Mouse (Mus musculus) megakaryocyte progenitor cell, adult 5-6 weeks (primary cell): ENCODE results near the gene Irs2. TPM values are rescaled to one million over a fixed set of nuclear protein-coding genes. Genes with fewer than 3 reads are reported as not detected.

Experiments
- ATAC-seq: replicated peaks from 2 replicates; pipeline ENCODE4 v1.8.0; 2016; ENCODE audit warnings: mild to moderate bottlenecking, moderate TSS enrichment, inconsistent platforms; ENCODE audit not compliant: poor library complexity
- total RNA-seq, 2 experiments: library from RNA; stranded (forward) in 1 of 2; stranded (reverse) in 1 of 2; fragments of 157-497, 149-512 nt in 1 of 2; fragments of 200-1000 nt in 1 of 2; gene quantifications; 2 replicates each; pipeline versions ENCODE4 v1.2.3 to v1.2.4; 2015 to 2017

Irs2 gene
- total RNA-seq, 2 experiments from 2014 or later, result 4.6 to 4.9 TPM

DNA sequence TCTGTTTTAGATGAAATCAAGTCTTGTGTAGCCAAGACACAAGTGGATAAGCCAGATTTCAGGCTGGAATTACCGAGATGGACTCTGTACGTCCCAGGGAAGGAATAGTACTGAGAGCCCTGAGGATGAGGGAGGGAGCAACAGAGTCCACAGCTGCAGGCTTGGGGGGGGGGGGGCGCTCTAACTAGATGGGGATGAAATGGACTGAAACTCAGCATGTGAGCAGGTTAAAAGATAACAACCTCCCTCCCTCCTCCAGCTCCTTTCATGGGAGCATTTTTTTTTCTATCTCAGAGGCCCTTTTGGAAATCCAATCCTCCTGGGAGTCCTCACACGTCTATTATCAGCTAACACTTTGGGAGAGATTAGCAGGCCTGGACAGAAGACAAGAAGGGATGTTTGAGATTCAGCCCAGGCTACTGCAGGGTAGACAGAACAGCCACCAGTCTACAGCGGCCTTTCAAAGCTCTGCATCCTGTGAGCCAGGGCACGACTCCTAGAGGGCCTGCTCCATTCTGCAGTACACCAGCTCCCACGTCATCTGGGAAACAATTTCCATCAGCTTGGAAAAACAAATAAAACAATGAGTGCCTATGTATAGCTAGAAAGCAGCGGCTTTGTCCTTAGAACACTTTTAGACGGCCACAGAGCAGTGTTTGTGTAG, 50.8 kb downstream of the Irs2 start:
- no peak for ATAC-seq

DNA sequence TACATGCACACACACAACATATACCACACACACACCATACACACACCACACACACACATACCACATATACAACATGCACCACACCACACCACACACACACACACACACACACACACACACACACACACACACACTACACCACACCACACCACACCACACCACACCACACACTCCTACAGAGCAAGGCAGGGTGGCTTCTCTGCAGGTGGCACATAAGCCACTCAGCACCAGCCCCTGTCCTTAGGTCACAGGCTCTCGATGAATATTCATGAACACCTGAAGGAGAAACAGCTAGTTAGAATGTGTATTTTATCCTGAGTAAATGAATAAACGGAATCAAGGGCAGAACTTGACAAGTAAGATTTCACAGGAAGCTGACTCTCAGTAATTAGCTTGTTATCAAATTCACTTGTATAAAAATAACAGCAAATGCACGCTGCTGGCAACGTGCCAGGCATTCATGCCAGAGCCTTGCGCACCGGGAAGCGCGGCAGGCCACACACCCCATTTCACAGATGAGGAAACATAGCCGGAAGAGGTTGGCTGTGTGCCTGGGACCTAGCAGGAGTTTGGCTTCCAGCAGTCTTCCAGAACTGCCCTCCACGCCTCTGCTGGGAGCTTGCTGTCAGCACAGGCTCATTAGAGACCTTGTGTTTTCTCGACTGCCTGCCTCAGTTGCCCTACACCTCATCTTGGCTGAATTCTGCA, 54.8 kb downstream of the Irs2 start:
- peak; percentile 73 for ATAC-seq

DNA sequence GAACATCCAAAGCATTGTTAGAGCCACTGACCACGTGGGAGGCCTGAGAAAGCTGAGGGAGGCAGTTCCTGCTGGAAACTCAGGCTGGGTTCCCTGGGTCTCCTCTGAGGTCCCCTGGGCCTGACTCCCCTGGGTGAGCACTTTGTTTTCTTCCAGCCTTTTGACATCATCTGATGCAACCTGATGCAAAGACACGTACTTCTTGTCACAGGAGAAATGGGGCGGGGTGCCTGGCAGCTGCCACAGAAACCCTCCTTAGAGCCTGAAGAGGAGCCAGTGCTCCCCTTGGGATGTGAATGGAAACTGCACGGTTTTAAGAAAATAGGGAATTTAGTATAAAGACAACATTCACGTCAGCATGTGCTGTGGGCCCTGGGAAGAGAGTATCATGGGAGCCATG, 55.6 kb downstream of the Irs2 start:
- ATAC-seq, result no peak

DNA sequence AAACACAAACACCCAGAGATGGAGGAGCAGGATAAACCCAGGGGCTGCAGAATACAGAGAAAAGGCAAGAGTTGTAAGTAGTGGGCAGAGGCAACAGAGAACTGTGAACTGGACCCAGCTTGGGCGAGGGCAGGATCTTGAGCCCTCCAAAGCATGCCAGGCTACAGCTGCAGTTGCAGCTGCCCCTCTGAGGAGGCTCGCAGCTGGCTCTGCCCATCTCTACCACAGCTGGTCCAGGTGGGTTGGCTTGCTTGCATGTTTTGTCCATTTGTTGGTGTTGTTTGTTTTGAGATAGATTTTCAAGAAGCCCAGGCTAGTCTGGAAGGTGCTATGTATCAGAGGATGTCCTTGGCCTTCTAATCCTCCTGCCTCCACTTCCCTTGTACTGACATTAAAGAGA, 56.0 kb downstream of the Irs2 start:
- ATAC-seq, result no peak

DNA sequence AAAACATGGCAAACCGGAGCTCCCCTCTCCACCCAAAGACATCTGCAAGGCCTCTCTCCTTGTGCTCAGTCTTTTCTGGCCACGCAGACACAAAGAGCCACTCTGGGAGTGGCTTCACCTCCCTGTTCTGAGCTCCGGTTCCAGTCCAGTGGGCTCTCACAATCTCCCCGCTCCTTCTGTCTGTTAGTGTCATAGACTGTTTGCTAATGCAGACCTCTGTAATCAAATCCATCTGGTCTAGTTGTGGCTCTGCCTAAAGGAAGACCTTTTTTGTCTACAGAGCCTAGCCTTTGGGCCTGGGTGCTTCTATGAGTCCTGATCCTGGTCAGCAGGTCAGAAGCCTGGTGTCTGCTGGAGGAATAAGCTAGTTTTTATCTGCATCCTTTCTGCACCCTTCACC, 56.7 kb downstream of the Irs2 start:
- no peak for ATAC-seq

DNA sequence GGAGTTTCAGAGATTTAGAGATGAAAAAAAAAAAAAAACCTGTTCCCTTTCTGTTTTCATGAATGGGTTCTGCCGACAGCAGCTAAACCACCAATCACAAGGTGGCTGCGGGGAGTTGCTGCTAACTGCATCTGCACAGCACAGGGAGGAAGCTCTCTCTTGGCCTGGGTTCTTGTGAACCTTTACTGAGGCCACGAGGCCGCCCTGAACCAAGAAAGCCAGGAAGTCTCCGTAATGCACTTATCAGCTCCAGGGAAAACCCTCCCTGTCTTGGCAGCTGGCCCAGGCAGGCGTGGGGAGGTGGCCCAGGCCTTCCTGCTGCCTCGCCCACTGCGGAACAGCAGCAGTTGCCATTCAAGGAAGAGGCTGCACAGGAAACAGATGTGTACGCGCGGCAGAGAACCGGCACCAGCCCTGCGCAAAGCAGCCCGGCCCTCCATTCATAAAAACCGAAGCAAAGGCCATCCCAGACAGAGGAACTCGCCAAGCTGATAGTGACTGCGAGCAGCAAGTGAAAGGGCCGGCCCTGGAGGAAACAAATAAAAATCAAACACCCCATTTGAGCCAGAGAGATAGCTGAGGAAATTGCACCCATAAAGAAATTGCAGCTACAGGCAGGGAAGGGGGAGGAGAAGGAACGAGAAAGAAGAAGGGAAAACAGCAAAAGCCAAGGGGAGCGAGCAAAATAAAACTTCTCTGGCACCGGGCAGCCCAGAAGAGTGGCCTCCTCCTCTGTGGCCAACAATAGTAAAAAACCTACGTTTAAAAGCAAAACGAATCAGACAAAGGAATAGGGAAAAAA, 62.1 kb downstream of the Irs2 start:
- ATAC-seq, result peak; percentile 93

DNA sequence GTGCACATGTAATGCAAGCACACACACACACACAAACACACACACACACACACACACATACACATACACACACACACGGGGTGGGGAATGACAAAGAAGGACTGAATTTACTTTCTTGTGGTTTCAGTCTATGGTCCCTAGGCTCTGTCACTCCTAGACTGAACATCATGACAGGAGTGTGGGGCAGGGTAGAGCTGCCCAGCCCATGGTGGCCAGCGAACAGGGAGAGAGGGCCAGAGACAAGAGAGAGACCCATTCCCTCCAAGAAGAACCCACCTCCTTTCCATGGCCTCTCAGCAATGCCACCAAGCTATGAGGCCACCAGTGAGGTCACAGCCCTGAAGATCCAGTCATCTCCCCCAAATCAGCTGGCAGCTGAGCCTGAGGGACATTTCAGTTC, 62.8 kb downstream of the Irs2 start:
- no peak for ATAC-seq

DNA sequence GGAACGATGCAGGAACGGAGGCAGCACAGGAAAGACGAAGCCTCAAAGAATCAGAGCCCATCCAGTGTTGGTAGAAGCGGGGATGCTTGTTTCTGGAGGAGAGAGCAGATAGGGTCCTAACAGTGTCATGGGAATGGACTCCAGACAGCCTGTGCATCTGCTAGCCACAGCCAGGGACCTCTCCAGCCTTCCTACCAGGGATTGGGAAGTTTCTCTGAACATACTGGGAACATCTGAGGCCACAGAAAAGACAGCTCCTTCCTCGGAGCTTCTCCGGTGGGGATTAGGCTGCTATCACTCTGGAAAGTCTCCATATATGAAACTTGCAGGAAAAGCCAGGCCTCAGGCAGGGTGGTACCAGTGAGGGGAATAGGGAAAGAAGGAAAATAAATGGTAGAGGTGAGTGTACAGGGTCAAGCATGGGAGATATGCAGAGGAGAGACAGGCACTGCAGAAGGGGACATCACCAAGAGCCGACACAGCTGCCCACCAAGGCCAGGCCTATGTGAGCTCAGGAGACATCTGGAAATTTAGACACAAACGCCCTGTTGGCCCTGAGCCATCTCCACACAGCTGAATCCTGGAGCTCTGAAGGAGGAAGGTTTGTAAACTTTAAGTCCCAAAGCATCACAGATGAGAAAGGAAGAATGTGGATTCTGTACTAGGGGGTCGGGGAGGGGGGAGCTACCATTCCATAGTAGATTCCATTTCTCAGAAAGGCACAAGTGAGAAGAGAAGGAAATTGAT, 64.8 kb downstream of the Irs2 start:
- no peak for ATAC-seq

DNA sequence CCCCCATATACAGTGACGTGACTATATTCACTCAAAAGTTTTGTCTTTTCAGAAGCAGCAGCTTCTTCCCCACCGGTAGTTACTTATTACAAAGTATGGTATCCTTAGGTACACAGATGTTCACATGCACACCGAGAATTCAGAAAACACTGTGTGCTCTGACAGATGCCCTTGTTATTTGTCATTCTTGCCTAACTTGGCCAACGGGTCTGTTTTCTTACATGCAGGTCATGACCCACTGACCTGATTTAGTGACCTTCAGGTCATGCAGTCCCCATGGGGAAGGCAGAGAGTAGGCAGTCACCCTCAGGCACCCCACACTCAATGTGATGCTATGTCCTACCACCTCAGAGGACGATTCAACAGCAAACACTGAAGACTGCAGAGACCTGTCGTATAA, 68.4 kb downstream of the Irs2 start:
- ATAC-seq, result no peak

DNA sequence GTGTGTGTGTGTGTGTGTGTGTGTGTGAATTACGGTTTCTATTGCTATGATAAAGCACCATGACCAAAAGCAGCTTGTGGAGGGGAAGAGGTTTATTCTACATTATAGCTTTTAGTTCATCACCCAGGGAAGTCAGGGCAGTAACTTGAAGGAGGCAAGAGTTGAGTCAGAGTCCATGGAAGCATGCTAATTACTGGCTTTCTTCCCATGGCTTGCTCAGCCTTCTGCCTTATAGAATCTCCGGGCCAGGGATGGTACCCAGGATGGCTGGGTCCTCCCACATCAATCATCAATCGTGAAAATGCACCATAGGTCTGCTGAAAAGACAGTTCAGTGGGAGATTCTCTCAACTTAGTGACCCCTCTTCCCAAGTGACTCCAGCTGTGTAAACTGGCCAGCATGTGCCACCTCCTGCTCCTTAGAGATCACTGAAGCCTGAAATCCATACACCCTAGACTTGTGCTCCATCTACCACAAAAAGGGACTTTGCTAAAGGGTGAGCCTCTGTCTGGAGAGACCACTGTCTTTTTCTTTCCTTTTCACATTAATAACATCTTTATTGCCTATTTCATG, 69.0 kb downstream of the Irs2 start:
- ATAC-seq, result no peak

DNA sequence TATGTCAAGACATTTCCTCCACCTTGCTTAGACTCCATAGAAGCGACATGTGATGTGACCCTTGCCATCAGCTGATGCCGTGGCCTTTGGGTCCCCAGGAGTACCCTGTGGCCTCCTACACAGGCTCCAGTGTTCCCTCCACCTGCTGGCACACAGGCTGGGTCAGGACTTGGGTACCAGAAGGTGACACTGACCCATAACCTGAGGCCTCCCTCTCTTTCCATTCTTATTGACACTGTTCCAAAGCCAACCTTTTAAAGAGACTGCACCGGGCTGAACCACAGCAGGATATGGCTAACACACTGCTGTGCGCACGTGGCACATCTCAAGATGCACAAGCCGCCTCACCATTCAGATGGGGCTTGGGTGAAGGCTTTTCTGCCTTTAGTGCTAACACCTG, 70.0 kb downstream of the Irs2 start:
- no peak for ATAC-seq

DNA sequence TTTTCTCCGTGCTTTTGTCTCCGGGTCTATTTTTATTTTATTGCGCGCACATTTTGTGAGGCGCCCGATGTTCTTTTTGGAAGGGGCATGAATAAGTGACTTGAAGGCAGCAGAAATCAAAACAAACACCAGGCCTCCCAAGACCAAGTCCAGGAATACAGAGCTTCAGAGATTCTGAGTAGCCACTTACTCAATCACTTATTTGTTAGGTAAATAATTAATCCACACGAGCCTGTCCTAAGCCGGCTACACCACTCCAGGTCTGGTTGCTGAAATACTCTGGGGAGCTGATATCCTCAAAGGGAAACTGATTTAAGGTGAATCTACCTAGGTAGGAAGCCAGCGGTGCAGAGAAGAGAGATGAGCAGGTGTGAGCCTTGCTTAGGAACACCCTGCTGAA, 71.6 kb downstream of the Irs2 start:
- ATAC-seq, result no peak

DNA sequence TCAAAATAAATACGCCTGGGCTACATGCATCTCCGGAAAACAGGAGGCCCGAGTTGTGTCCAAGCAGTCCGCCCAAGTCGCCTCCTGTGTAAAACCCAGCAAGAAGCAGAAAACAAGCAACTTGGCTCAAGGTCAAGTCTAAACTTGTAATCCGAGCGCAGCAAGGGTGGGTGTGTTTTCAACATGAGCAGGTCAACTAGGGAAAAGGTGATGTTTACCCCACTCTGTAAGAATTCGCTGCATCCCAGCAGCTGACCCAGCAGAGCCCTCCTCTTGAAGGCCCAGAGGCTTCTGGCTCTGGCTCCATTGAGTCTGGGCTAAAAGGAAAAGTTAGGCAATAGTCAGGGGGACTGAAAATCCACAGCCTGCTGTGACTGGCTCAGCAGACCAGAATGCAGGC, 73.0 kb downstream of the Irs2 start:
- no peak for ATAC-seq
